In the genomic region with DNA sequence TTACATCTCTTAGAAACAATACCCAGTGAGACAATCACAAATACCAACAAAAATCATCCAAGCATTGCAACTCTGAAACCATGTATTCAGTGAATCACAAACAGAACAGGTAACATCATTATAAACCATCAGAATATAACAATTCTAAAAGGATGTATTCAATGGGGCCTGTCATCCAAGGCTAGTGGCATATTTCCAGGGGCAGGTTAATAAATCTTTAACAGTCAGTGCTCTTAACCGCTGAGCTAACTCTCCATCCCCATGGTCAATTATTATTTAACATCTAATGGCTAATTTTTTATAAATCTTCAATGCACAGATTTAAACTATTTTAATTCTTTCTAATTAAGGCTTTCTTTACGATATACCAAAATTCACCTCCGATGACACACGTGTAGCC, we compare ENCODE assay signal across 32 mouse cellular contexts. TPM values are rescaled to one million over a fixed set of nuclear protein-coding genes. Genes with fewer than 3 reads are reported as not detected.
"Had no signal": no experiment of that assay in that cellular context is flagged by ENCODE, and none has a peak within 500 bp of the region (broad histone marks: within the 10 kb centered on the region; RNA-seq: fewer than 3 reads in every experiment).

No protein-coding gene starts in this region.

- H3K4me2 ChIP-seq: limb, embryonic 12.5 days; limb, embryonic 13.5 days; limb, embryonic 15.5 days; liver, embryonic 11.5 days; liver, embryonic 12.5 days; liver, embryonic 13.5 days; liver, embryonic 15.5 days; lung, embryonic 14.5 days; lung, embryonic 15.5 days; midbrain, embryonic 11.5 days; midbrain, embryonic 12.5 days; midbrain, embryonic 13.5 days; midbrain, embryonic 15.5 days; neural tube, embryonic 12.5 days had no signal

- H3K4me3 ChIP-seq: limb, embryonic 10.5 days; limb, embryonic 12.5 days; limb, embryonic 13.5 days; limb, embryonic 15.5 days; liver, embryonic 12.5 days; liver, embryonic 13.5 days; liver, embryonic 15.5 days; lung, embryonic 15.5 days; megakaryocyte, embryonic 14.5 days; midbrain, embryonic 10.5 days; midbrain, embryonic 12.5 days; midbrain, embryonic 13.5 days; midbrain, embryonic 15.5 days; myocyte; neural tube, embryonic 12.5 days had no signal

- ATAC-seq: liver, embryonic 12.5 days; liver, postnatal 0 days; lung, postnatal 0 days; midbrain, embryonic 13.5 days; midbrain, embryonic 15.5 days; midbrain, embryonic 16.5 days had no signal

- H3K9ac ChIP-seq: limb, embryonic 12.5 days; limb, embryonic 13.5 days; limb, embryonic 15.5 days; liver, embryonic 12.5 days; liver, embryonic 13.5 days; liver, embryonic 14.5 days; liver, embryonic 15.5 days; liver, postnatal 0 days; lung, embryonic 14.5 days; lung, embryonic 15.5 days; midbrain, embryonic 12.5 days; midbrain, embryonic 13.5 days; midbrain, embryonic 15.5 days; neural tube, embryonic 12.5 days had no signal

- H3K4me1 ChIP-seq: limb, embryonic 10.5 days; limb, embryonic 12.5 days; limb, embryonic 13.5 days; limb, embryonic 15.5 days; liver, embryonic 12.5 days; liver, embryonic 13.5 days; liver, embryonic 15.5 days; lung, embryonic 15.5 days; megakaryocyte, embryonic 14.5 days; midbrain, embryonic 10.5 days; midbrain, embryonic 12.5 days; midbrain, embryonic 13.5 days; midbrain, embryonic 15.5 days; neural tube, embryonic 12.5 days had no signal

- H3K9me3 ChIP-seq: limb, embryonic 10.5 days; limb, embryonic 15.5 days; liver, embryonic 12.5 days; liver, embryonic 13.5 days; liver, embryonic 15.5 days; lung, embryonic 15.5 days; midbrain, embryonic 12.5 days; midbrain, embryonic 13.5 days; midbrain, embryonic 15.5 days; neural tube, embryonic 12.5 days had no signal

- DNase-seq: left cerebral cortex, postnatal 4 days; liver; liver, embryonic 13.5 days; liver, postnatal 0 days; lung, adult 18-20 months; lung, adult 2 months; lung, embryonic 14.5 days; lung, postnatal 10 days; lung, postnatal 14 days; lung, postnatal 36 days; lung, postnatal 4 days; midbrain, embryonic 14.5 days had no signal

- H3K27ac ChIP-seq: limb, embryonic 10.5 days; limb, embryonic 12.5 days; limb, embryonic 13.5 days; limb, embryonic 15.5 days; liver, embryonic 12.5 days; liver, embryonic 13.5 days; liver, embryonic 14.5 days; liver, embryonic 15.5 days; lung, embryonic 15.5 days; macrophage; midbrain, embryonic 10.5 days; midbrain, embryonic 12.5 days; midbrain, embryonic 13.5 days; midbrain, embryonic 15.5 days; neural tube, embryonic 12.5 days had no signal

- H3K36me3 ChIP-seq: limb, embryonic 10.5 days; limb, embryonic 12.5 days; limb, embryonic 13.5 days; limb, embryonic 15.5 days; liver, embryonic 12.5 days; liver, embryonic 13.5 days; liver, embryonic 15.5 days; lung, embryonic 15.5 days; midbrain, embryonic 10.5 days; midbrain, embryonic 12.5 days; midbrain, embryonic 13.5 days; midbrain, embryonic 15.5 days; neural tube, embryonic 12.5 days had no signal

- H3K27me3 ChIP-seq: limb, embryonic 12.5 days; limb, embryonic 13.5 days; limb, embryonic 15.5 days; liver, embryonic 12.5 days; liver, embryonic 13.5 days; liver, embryonic 15.5 days; lung, embryonic 15.5 days; midbrain, embryonic 12.5 days; midbrain, embryonic 13.5 days; midbrain, embryonic 15.5 days; neural tube, embryonic 12.5 days had no signal

RNA-seq across cellular contexts. Expression of gene Degs2, which starts 20.3 kb away (rescaled TPM):
- polyA plus RNA-seq: macrophage had no signal
